Mouse (Mus musculus): ENCODE measurements around the gene Stard3. TPM values are rescaled to one million over a fixed set of nuclear protein-coding genes. Genes with fewer than 3 reads are reported as not detected.
A peak's percentile ranks its signal among the peaks of the same experiment; 100 is the strongest.

Stard3 gene
- total RNA-seq, 1 experiment from 2014 or later: 14.2 TPM

DNA sequence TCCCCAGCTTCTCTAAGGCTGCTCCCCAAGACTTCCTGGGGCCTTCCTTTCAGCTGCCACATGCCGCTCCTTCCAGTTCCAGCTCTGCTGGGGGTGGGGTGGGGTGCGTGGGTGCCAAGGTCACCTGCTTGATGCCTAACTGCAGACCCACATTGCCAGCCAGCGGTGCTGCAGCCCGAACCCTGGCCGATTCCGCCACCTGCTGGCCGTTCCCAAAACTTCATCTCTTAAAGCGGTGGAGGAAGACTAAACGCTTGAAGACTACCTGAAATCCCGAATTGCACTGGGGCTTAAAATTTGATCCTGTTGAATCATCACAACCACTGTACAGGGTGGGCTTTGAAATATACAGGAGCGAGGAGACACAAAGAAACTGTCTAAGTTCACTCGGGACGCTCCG is 12.9 kb upstream of the Stard3 start:
- ATAC-seq (replicated peaks; ENCODE audit: low read depth, poor library complexity, severe bottlenecking): peak; percentile 40; the same call in 1 of the 2 replicates

DNA sequence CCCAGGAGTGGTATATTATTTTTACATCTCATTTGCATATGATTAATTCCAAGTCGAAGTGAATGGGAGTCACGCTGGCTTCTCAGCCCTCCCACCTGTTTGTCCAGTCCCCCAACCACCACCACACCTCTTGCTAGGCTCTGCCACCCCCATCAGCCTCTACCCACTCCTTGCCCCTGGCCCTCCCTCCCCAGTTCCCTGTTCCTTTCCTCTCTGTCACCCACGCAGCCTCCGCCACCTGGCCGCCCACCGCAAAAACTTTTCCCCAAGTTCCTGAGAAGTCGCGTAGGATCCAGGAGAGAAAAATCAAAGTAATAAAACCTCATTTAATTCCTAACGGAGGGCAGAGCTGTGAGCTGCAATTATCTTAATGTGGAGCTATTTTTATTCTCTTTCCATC is 12.0 kb upstream of the Stard3 start:
- ATAC-seq (replicated peaks; ENCODE audit: low read depth, poor library complexity, severe bottlenecking): no peak

DNA sequence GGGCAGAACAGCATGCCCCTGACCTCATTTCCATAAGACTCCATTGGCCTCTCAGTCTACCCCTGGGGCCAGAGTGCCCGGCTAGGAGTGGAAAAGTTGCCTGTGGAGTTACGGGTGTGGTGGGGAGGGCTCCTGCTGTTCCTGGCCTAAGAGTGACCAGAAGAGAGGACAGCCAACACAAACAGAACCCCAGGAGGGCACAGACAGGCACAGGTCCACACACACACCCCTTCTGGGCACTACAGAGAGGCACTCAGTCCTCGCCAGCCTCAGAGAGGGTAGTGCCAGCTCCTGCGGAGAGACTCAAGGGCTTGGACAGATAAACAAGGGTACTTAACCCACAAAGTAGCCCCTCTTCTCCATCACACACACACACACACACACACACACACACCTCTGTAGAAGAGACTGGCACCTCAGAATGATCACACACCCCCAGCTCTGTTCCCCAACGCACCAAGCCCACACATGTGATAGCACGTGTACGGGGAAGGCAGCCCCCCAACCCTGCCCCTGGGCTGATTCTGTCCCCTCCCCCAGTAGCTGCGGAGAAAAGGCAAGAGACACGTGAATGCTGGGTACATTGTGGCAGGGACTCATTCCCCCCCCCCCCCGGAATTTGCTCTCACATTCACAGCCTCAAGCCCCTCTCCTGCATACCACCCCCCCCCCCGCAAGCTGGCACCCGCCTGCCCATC is 10.6 kb upstream of the Stard3 start:
- no peak for ATAC-seq (replicated peaks; ENCODE audit: low read depth, poor library complexity, severe bottlenecking)

DNA sequence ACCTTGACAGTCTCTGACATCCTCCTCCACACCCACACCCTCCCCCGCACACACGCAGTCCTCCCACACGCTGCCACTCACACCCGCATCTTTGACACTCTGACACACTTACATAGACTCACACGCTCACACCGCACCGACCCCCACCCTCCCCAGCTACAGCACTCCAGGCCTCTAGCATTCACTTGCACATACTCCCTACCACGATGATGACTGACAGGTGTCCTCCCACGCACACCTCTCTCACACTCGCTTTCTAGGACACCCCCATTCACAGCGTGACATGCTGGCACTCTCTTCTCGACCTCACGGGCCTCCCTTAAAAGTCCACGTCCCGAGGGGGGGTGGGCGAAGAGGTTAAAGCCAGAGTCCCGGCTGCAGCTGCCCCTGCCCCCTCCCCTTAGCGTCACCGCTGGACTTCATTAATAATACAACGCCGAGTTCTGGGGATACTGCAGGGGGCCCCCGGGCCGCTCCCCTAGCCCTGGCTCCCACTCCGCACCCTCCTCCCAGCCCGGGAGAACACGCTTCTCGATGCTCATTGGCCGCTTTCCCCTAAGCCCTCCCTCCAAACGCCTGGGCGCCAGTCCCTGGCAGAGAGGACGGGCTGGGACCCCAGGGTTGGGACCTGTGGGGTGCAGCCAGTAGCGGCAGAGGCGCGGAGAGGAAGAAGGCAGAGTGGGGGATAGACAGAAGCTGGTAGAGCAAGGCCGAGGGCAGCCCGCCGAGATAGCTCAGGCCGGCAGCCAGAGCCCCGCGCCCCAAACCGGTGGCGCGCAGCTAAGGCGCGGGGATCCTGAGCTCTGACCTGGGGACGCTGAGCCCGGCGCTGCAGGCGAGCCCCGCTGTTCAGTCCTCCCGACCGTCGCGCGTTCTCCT is 9.8 kb upstream of the Stard3 start, which contains the start of gene Ppp1r1b:
Gene Ppp1r1b, plus strand, starts transcription at position 322 of the 879 bp plus-strand sequence.
- ATAC-seq (replicated peaks; ENCODE audit: low read depth, poor library complexity, severe bottlenecking): peak; percentile 43

DNA sequence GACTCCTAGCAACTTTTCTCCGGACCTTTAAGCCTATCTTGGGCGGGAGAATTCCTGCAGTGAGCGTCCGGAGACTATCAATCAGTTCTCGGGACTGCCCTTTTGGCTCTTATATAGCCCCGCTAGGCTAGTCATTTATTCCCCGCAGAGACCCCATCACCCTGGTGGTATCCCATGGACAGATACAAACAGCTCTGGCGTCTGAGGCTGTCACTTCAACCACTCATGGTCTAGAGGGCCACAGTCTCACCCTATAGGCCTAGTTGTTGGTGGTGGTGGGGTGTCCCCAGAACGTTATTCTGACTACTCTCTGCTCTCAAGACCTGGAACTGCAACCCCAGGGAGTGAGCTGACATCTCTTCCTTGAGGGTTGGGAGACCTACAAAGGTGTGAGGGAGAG is 8.9 kb upstream of the Stard3 start:
- no peak for ATAC-seq (replicated peaks; ENCODE audit: low read depth, poor library complexity, severe bottlenecking)

DNA sequence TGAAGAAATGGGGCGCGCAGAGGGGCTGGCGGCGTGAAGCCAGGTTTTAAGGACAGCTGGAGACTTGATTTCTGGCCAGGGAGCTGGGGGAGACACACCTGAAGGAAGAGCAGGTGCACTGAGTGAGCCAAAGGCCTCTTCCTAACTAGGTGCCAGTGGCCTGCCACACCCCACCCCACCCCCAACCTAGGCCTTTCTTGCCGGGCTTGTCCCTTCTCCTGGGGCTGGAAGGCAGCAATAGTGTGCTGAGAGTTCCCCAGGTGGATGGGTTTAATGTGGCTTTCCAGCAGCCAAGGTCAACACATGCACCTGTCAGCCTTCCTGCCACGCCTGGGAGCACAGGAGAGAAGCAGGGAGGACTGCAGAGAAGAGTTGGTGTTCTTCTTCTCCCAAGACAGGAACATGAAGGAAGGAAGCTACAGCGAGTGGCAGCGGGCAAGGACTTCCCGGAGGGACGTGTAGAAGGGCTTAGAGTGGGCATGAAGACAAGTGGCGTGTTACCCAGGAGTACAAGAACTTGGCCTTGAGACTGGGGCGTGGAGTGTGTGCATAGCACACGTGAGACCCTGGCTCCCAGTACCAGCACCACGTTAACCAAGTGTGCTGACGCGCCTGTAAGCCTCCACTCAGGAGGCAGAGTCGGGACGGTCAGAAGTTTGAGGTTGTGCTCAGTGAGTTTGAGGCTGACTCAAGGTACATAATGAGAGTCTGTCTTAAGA is 5.7 kb upstream of the Stard3 start:
- ATAC-seq (replicated peaks; ENCODE audit: low read depth, poor library complexity, severe bottlenecking): no peak

DNA sequence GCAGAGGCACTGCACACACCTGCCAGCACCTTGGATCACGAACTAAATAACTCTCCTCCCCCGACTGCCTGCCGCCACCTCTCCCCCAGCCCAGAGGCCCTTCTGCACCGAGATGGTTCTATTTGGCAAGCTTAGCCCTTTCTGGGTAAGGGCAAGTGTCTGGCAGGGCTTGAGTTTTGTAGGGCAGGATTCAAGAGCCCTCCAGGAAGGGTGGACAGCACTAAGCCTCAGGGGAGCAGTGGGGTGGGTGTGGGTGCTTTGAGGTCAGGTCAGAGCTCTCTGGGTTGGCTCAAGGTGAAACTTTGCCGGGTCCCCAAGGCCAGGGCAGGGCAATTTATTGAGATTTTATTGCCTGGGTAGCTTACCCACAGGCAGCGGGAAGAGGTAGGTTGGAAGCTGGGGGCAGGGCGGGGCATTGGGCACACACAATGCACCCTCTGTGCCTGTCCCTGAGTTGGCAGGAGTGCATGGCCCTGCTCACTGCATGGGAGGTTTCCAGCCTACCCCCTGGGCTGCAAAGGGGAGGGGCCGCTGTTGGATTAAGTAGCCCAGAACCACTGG is 4.4 kb upstream of the Stard3 start:
- ATAC-seq (replicated peaks; ENCODE audit: low read depth, poor library complexity, severe bottlenecking): no peak

DNA sequence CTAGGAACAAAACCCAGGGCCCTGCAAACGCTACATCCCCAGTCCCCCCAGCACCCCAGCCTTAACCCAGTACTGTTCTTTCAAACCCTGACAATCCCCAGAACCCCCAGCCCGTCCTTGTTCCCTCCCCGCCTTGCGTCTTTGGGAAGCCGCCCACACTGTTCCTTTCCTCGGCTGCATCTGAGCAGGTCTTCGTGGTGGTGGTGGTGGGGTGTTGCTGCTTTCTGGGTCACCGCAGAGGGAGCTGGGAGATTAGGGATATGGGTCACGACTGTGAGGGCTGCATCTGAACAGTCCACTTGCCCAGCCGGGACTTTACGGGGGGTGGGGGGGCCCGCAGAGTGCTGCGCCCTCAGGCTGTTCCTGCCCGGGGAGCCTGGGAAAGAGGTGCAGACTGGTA is 3.7 kb upstream of the Stard3 start:
- ATAC-seq (replicated peaks; ENCODE audit: low read depth, poor library complexity, severe bottlenecking): no peak

DNA sequence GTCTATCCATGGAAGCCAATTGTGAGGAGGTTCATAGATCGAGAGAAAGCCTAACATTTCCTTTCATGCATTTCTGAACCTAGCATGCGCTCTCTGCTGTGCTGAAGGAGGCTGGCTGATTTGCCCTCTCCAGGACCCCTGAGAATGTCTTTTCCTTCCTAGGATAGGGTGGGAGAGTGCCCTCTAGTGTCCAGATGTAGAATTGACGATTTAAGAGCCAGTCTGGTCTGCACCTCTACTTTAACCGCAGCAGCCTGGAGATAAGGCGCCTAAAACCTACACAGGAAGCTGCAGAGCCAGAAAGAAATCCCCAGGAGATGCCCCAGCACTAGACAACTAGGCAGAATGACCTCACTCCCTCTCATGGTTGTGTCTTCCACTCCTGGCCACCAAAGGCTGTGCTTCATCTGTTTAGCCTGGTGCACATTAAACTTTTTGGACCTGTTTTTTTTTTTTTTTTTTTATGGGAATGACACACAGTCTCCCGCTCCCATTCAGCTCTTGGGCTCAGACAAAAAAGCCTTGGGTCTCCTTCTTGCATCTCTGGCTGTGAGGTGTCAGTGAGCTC is 2.4 kb upstream of the Stard3 start:
- ATAC-seq (replicated peaks; ENCODE audit: low read depth, poor library complexity, severe bottlenecking): peak; percentile 62

DNA sequence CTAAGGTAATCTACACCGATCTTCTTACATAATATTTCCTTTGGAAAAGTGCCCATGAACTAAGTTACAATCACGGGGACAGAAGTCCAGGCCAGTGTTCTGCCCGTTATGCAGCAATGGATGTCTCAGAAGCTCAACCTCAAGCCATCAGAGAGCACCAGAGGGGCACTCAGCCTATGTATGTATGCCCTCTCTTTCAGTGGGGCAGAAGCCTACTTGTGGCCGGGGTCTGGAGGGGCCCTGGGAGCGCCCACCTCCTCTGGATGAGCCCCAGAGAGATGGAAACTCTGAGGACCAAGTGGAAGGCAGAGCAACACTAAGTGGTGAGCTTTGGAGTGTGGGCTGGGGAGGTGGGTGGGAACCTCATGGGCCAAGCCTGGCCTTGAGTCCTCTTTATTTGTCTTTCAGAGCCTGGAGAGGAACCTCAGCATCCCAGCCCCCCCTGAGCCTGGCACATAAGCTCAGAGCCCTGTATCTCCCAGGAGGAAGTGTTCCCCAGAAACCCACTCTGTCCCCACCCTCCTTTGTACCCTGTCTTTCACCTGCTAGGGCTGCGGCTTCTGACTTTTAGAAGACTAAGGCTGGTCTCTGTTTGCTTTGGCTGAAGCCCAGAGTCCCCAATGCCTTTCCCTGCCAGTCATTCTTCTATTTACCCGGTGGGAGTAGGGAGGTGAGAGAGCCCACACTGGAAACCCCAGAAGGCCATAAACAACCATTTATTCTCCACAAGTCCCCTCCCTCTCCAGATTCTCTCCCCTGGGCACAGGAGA is 1.4 kb upstream of the Stard3 start:
- ATAC-seq (replicated peaks; ENCODE audit: low read depth, poor library complexity, severe bottlenecking): no peak

DNA sequence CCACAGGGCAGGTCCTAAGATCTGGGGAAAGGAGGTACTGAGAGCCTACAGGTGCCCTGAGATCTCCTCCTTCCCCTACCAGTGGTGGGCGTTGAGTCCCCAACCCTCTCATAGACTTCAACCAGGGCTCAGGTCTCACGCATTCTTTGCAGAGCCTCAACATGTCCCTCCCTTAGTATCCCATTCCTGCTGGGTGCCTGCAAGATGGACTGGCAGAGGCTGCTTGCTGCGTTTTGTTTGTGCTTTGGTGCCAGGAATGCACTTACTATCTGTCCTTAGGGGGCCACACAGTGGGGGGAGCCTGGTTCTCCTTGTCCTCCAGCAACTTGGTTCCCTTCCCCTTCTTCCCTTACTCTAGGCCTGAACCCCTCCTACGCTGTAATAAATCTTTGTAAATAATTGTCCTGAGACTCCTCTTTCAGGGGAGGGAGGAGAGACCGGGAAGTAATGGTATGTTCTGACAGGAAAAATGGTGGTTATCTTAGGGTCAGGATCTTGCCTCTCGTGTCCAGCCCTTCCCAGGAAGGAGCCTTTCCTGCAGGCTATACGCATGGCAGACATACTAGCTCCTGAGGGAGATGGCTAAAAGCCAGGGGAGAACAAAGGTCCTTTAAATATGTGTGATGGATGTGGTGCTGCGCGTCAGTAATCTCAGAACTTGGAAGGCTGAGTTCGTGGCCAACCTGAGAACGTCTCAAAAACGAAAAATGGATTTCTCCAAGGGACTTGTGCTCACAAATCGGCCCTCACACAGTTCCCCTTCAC is 590 bp upstream of the Stard3 start:
- no peak; the same call in 1 of the 2 replicates for ATAC-seq (replicated peaks; ENCODE audit: low read depth, poor library complexity, severe bottlenecking)

DNA sequence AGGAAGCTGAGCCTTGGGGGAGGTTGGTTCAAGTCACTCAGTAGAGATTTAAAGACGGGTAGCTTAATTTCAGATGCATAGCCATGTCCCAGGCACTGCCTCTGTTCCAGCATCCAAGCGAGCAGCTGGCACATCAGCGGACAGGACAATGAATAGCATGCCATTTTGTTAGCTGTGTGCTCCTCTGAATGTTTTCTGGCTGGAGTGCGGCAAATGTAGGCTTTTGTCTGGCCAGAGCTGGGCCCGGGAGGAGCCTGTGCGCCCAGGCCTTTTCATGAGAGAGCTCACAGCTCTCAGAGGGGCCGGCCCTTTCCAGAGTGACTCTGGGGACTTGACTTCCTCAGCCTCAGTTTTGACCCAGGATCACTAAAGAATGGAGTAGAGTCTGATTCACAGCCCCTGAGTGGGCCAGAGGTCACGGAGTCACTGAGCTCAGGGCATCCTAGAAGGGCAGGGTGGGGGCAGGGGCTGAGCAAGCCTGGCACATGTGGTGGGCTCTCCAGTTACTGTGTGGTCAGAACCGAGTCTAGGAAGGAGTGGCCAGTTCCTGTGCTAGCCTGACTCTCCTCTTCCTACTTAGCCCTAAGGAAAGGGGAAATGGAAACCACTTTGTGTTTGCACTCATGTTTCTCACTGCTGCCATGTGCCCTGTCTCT is 2.8 kb downstream of the Stard3 start:
- peak; percentile 40 for ATAC-seq (replicated peaks; ENCODE audit: low read depth, poor library complexity, severe bottlenecking)

DNA sequence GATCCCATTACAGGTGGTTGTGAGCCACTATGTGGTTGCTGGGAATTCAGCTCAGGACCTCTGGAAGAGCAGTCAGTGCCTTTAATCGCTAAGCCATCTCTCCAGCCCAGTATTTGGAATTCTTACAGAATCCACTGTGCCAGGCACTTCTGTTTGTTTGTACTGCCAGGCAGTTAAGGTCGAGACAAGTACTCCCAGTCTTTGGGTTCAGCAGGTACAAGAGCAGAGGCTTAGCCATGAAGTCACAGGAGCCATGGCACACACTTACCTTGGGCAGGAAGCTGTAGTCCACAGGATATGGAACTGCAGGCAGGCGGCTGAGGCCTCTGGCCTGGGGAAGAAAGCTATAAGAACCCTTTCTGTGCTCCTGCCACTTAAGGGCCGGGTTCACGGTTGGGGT is 5.6 kb downstream of the Stard3 start:
- no peak for ATAC-seq (replicated peaks; ENCODE audit: low read depth, poor library complexity, severe bottlenecking)

DNA sequence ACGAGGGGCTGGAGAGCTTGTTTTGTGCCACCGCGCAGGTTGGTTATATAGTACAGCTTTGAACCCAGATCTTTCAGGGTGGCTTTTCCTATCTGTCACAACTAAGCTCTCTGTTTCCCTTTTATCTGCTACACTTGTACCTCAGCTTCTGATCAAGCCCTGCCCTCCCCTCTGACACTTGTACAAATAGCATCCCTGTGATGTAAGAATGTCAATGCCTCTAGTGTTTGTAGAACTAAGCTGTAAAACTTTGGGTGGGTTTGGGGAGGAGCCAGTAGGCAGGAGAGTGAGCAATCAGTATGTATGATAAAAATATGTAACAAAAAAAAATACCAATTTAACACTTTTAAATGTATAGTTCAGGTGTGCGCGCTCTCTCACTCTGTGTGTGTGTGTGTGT is 6.2 kb downstream of the Stard3 start:
- ATAC-seq (replicated peaks; ENCODE audit: low read depth, poor library complexity, severe bottlenecking): no peak

DNA sequence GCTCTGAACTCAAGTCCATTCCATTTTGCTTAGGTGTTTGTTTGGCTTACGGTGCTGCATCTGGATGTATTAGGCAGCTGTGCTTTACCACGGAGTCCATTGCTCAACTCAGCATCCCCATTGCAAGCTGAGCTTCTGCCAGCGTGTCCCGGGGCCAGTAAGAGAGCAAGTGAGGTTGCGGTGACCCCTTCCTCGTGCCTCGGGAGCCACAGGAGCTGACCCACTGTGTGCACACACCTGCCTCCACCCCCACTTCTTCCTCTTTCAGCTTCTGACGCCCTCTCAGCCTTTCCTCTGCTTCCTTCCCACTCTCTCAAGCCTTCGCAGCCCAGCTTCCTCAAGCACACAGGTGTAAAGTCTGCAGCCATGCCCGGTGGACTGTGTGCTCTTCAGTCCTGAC is 8.1 kb downstream of the Stard3 start:
- ATAC-seq (replicated peaks; ENCODE audit: low read depth, poor library complexity, severe bottlenecking): peak; percentile 19; the same call in 1 of the 2 replicates

DNA sequence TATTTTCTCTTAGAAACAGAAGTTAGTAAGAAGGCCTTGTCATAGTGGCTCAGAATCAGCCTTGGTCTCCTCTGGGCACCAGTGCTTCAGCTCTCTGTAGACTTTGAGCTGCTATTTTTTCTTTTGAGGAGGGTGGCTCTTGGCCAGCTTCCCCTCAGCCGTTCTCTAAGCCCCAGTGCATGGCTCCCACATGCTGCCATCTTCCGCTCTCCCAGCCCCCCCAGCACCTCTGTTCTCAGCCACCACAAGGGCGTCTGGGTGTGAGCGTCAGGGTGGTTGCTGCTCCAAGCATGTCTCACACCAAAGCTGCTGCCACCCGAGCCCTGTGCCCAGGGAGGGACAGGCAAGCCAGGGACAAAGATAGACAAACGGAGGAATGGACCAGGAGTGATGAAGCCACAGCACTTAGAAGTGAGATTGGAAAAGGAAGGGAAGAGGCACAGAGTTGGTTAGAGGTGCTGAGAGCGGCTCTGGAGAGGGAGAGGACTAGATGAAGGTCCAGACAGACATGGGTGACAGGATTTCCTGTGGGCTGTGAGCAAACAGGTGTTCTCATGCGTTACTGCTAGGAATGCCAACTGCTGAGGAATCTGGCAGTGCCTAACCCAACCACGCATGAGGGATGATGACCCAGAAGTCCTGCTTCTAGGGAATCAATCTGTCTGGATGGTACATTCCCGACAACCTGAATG is 9.1 kb downstream of the Stard3 start:
- peak; percentile 24; the same call in 1 of the 2 replicates for ATAC-seq (replicated peaks; ENCODE audit: low read depth, poor library complexity, severe bottlenecking)

DNA sequence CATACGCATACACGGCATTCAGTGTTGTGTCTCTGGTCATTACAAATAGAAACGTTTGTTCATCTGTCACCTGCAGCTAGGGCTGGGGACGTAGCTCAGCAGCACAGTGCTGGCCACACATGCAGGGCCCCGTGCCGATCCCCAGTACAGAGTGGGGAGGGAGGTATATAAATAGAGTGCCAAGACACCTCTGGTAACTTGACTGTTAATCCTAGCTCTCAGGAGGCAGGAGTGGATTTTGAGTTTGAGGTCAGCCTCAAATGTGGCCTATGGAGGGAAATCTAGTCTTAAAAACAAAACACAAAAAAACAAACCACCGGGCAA is 9.7 kb downstream of the Stard3 start:
- no peak for ATAC-seq (replicated peaks; ENCODE audit: low read depth, poor library complexity, severe bottlenecking)

DNA sequence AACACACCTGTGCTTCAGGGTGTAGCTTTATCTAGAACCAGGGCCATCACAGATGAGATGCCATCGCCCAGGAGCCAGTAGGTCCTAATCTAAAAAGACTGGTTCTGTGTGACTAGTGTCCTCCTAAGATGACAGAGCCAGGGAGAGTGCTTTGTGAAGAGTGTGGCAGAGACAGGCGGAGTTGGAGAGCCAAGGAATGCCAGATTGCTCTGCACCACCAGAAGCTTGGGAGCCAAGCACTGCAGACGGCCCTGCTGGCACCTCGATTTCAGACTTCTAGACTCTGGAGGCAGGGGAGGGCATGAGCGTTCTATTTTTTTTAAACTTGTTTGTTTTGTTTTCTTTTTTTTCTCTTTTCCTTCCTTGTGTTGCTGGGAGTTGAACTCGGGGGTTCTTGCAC is 11.2 kb downstream of the Stard3 start:
- ATAC-seq (replicated peaks; ENCODE audit: low read depth, poor library complexity, severe bottlenecking): no peak

All from common myeloid progenitor, adult 5-6 weeks (primary cell).